Mouse (Mus musculus) kidney, adult 2 months (tissue): ENCODE measurements around the gene Prkag2.

Source experiments
- CTCF ChIP-seq: fragments of 200-500 bp; conservative IDR thresholded peaks from 2 replicates; pipeline ENCODE4 v1.5.1; 2011; ENCODE audit warnings: low read depth, mild to moderate bottlenecking, control low read depth, low read length, moderate library complexity, mixed read lengths; ENCODE audit not compliant: insufficient read depth, insufficient read length
- POLR2A ChIP-seq: fragments of 200-500 bp; IDR thresholded peaks from one replicate; pipeline ENCODE4 v1.6.1; 2011; ENCODE audit warnings: low read depth, low read length, control low read depth

GRCm38 (mm10) chr5:24894814-24895213, 205.6 kb downstream of the Prkag2 start:
- TF ChIP-seq CTCF, result no peak
- no peak for TF ChIP-seq POLR2A
